Mouse (Mus musculus) lung, postnatal 0 days (tissue): ENCODE results near the gene Thnsl2. TPM values are rescaled to one million over a fixed set of nuclear protein-coding genes. Genes with fewer than 3 reads are reported as not detected.
A peak's percentile ranks its signal among the peaks of the same experiment; 100 is the strongest.

Experiments
- ATAC-seq: fragments of 200-750 bp; cut with Nextera tagmentation; 2 replicates; pipeline ENCODE4 v1.8.0; 2017; ENCODE audit warnings: moderate library complexity
- DNase-seq: peaks from one replicate; pipeline ENCODE4 v3.0.0-alpha.2; 2016; ENCODE audit warnings: low spot score
- H3K27ac ChIP-seq: fragments of 300-500 bp; sonication (generic); 2 replicates; pipeline ENCODE4 v1.5.1; 2014; ENCODE audit warnings: antibody characterized with exemption, mild to moderate bottlenecking, low read length, mixed read lengths
- H3K27me3 ChIP-seq: fragments of 300-500 bp; sonication (generic); replicated peaks from 2 replicates; pipeline ENCODE4 v1.6.1; 2014; ENCODE audit warnings: low read length, mixed read lengths; ENCODE audit not compliant: insufficient read depth
- H3K36me3 ChIP-seq: fragments of 300-500 bp; sonication (generic); 2 replicates; pipeline ENCODE4 v1.6.1; 2014; ENCODE audit warnings: low read length, mixed read lengths; ENCODE audit not compliant: insufficient read depth
- H3K4me1 ChIP-seq: fragments of 300-500 bp; sonication (generic); 2 replicates; pipeline ENCODE4 v1.6.1; 2014; ENCODE audit warnings: antibody characterized with exemption, low read depth, low read length, mixed read lengths; ENCODE audit not compliant: insufficient read depth
- H3K4me2 ChIP-seq: fragments of 300-500 bp; sonication (generic); replicated peaks from 2 replicates; pipeline ENCODE4 v1.6.1; 2014; ENCODE audit warnings: low read depth, mild to moderate bottlenecking, low read length, moderate library complexity, mixed read lengths
- H3K4me3 ChIP-seq: fragments of 300-500 bp; sonication (generic); 2 replicates; pipeline ENCODE4 v1.5.1; 2014; ENCODE audit warnings: low read depth, low read length
- H3K9ac ChIP-seq: fragments of 300-500 bp; sonication (generic); replicated peaks from 2 replicates; pipeline ENCODE4 v1.6.1; 2014; ENCODE audit warnings: low read depth, mild to moderate bottlenecking
- H3K9me3 ChIP-seq: fragments of 300-500 bp; sonication (generic); 2 replicates; pipeline ENCODE4 v1.6.1; 2016; ENCODE audit warnings: low read length, mixed read lengths
- CTCF ChIP-seq: IDR thresholded peaks from 2 replicates; pipeline ENCODE4 v1.5.1; 2016; ENCODE audit warnings: antibody characterized with exemption, mild to moderate bottlenecking
- EP300 ChIP-seq: IDR thresholded peaks from 2 replicates; pipeline ENCODE4 v1.6.1; 2016; ENCODE audit warnings: antibody characterized with exemption, mild to moderate bottlenecking, control low read depth
- WGBS: fragments of 180-500 bp; shearing (Covaris S2); extraction: QIAGEN DNeasy Blood & Tissue Kit; methylation state at CpG from one replicate; pipeline ENCODE4 v1.1.7; 2014; 5-methylcytosine and 5-hydroxymethylcytosine counted together
- polyA plus RNA-seq: library from polyadenylated mRNA; unstranded; fragments of >200 nt; fragmentation: Nextera tagmentation; extraction: Ambion mirVana; gene quantifications from 2 replicates; pipeline ENCODE4 v1.2.1, GENCODE M21; 2015

The Thnsl2 gene
- polyA plus RNA-seq, 1 experiment from 2014 or later = 15.4 TPM

DNA sequence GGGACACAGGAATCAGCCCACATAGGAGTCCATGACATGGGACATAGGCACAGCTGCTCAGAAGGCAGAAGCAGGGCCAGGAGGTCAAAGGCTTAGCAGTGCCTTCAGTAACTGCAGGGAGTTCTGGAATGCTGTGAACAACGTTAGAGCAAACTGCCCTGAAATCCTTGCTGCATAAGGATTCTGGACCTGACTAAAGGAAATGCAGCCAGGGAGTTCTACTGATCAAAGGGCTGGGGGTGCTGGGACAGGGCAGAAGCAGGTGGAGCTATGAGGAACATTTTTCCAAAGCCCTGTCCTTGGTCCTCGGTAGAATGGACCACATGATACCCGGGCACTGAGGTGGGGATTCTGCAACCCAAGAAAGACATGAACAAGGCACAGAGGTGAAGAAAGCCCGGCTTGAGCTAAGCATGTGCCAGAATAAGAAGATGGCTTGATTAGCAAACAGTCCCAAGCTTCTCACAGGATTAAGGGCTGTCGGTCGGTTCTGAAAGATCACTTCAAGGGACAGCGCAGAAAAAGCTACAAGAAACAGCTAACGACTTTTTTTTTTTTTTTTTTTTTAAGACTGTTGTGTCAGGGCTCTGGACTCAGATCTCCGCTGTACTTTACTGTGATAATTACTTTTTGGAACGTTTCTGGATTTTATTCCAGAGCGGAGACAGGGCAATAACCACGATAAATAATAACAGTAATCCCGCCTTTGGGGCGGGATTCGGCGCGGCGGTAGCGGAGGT, 915 bp downstream of the Thnsl2 start:
- under 1% methylated on average over 19 of the region's 19 CpGs for WGBS

DNA sequence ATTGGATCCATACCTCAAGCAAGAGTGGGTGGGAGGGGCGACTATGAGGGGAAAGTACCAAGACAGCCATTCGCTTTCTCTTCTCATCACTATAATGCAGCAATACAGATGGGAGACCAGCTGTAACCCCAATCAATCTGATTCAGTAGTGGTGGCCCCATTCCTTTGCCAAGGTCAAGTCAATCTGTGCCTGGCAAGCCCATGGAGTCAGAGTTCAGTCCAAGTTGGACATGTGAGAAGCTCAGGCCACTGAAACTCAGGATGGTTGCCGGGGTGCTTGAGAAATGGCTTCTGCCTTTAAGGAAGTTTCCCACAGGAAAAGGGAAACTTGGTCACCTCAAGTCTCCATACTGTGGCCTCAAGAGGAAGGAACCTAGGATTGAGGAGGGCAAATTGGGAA, 9.2 kb downstream of the Thnsl2 start:
- no peaks in the 10 kb centered on the region for H3K36me3 ChIP-seq
- ATAC-seq (no peak), DNase-seq (no peak)
- H3K9ac ChIP-seq = no peak overlapping the region
- H3K4me2 ChIP-seq = no peak overlapping the region
- no peak for TF ChIP-seq CTCF
- TF ChIP-seq EP300 = no peak
- H3K27ac ChIP-seq = no peak overlapping the region
- H3K4me1 ChIP-seq = 0 out of 2 replicates have a peak, but pooled peaks cover 2% of the 10 kb centered on the region
- H3K27me3 ChIP-seq = no peaks in the 10 kb centered on the region
- no peaks in the 10 kb centered on the region for H3K9me3 ChIP-seq
- WGBS = 86% methylated on average over 3 of the region's 3 CpGs
- no peak overlapping the region for H3K4me3 ChIP-seq

More for the DNA sequence above, 915 bp downstream of the Thnsl2 start:
- H3K27ac ChIP-seq = peak overlapping the region; percentile 84; the same call in 1 of the 2 replicates
- TF ChIP-seq CTCF = no peak
- no peak for TF ChIP-seq EP300
- peak overlapping the region; percentile 76; the same call in 1 of the 2 replicates for H3K9ac ChIP-seq
- ATAC-seq = no peak
- H3K4me2 ChIP-seq = peak overlapping the region; percentile 88
- no peak for DNase-seq
- H3K9me3 ChIP-seq = no peaks in the 10 kb centered on the region
- H3K4me1 ChIP-seq = peaks cover 3% of the 10 kb centered on the region; the same call in 1 of the 2 replicates
- H3K27me3 ChIP-seq = no peaks in the 10 kb centered on the region
- no peaks in the 10 kb centered on the region for H3K36me3 ChIP-seq
- H3K4me3 ChIP-seq = peak overlapping the region; percentile 64

DNA sequence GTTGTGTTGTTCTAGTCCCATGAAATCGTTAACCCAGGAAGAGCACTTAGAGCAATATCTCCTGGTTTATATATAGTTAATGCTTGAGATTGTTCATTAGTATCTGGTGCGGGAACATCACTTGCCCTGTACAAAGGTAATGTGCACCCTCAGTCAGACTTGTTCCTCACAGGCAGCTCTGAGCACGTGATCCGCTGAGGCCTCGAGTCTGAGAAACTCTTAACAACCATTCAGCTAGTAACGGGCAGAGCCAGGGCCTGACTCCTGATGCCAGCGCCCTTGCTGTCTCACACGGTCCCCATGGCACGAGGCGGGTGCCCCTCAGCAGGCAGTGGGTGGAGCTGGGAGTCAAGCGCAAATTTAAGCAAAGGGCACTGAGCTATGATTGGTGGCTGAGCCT, 10.7 kb downstream of the Thnsl2 start:
- TF ChIP-seq EP300 = no peak
- no peak for TF ChIP-seq CTCF
- no peak overlapping the region for H3K4me3 ChIP-seq
- no peaks in the 10 kb centered on the region for H3K36me3 ChIP-seq
- no peak overlapping the region for H3K27ac ChIP-seq
- 0 out of 2 replicates have a peak, but pooled peaks cover 2% of the 10 kb centered on the region for H3K4me1 ChIP-seq
- H3K9ac ChIP-seq = no peak overlapping the region
- H3K4me2 ChIP-seq = no peak overlapping the region
- H3K9me3 ChIP-seq = no peaks in the 10 kb centered on the region
- no peaks in the 10 kb centered on the region for H3K27me3 ChIP-seq
- WGBS = 79% methylated on average over 11 of the region's 11 CpGs
- ATAC-seq (no peak), DNase-seq (no peak)

- no peak overlapping the region for H3K27ac ChIP-seq
- no peaks in the 10 kb centered on the region for H3K27me3 ChIP-seq
- H3K4me3 ChIP-seq = no peak overlapping the region
- no peak for ATAC-seq
- no peaks in the 10 kb centered on the region for H3K36me3 ChIP-seq
- H3K4me2 ChIP-seq = no peak overlapping the region
- TF ChIP-seq CTCF = no peak
- no peak for TF ChIP-seq EP300
- no peak overlapping the region for H3K9ac ChIP-seq
- H3K9me3 ChIP-seq = no peaks in the 10 kb centered on the region
- DNase-seq = no peak
- 0 out of 2 replicates have a peak, but pooled peaks cover 2% of the 10 kb centered on the region for H3K4me1 ChIP-seq
Measured at GRCm38 (mm10) chr6:71131038-71131437, 13.2 kb downstream of the Thnsl2 start.

GRCm38 (mm10) chr6:71130269-71130668, 14.0 kb downstream of the Thnsl2 start:
- 0 out of 2 replicates have a peak, but pooled peaks cover 2% of the 10 kb centered on the region for H3K4me1 ChIP-seq
- no peaks in the 10 kb centered on the region for H3K27me3 ChIP-seq
- H3K27ac ChIP-seq = no peak overlapping the region
- TF ChIP-seq EP300 (no peak), CTCF (no peak)
- ATAC-seq (peak; percentile 68), DNase-seq (peak; percentile 53)
- WGBS = 64% methylated on average over 1 of the region's 1 CpGs
- H3K36me3 ChIP-seq = no peaks in the 10 kb centered on the region
- H3K4me3 ChIP-seq = no peak overlapping the region
- no peaks in the 10 kb centered on the region for H3K9me3 ChIP-seq
- no peak overlapping the region for H3K4me2 ChIP-seq
- H3K9ac ChIP-seq = no peak overlapping the region

DNA sequence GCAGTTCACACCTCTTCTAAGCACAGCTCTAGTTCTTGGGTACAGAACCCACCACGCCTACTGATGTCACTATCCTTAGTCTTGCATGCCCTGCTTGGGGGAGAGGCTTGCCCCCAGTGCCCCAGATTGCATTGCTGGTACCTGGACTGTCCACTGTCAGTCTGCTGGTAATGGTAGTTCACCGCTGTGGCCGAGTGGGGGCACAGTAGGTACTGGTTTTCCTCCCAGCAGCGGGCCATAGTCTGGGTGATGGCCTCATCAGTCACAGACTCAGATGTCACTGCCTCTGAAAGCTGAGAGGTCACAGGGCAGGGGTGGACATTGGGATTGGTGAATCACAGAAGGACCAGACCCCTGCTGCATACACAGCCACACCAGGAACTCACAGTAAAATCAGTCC, 15.2 kb downstream of the Thnsl2 start:
- no peak for ATAC-seq
- H3K36me3 ChIP-seq = no peaks in the 10 kb centered on the region

More for the DNA sequence above, 15.2 kb downstream of the Thnsl2 start:
- Histone ChIP-seq H3K27ac (no peak overlapping the region), H3K9me3 (no peaks in the 10 kb centered on the region), H3K9ac (no peak overlapping the region), H3K4me1 (no peaks in the 10 kb centered on the region), H3K4me2 (no peak overlapping the region), H3K27me3 (no peaks in the 10 kb centered on the region), H3K4me3 (no peak overlapping the region)
- 34% methylated on average over 4 of the region's 4 CpGs for WGBS
- no peak for DNase-seq
- TF ChIP-seq CTCF = peak; percentile 39
- no peak for TF ChIP-seq EP300
